Mouse (Mus musculus) retina, postnatal 7 days (tissue): ENCODE results near the gene Ntm.
A peak's percentile ranks its signal among the peaks of the same experiment; 100 is the strongest.

Experiments
- DNase-seq: peaks from one replicate; pipeline ENCODE4 v3.0.0-alpha.2; 2012; ENCODE audit warnings: low read depth, low spot score

The Ntm gene

DNA sequence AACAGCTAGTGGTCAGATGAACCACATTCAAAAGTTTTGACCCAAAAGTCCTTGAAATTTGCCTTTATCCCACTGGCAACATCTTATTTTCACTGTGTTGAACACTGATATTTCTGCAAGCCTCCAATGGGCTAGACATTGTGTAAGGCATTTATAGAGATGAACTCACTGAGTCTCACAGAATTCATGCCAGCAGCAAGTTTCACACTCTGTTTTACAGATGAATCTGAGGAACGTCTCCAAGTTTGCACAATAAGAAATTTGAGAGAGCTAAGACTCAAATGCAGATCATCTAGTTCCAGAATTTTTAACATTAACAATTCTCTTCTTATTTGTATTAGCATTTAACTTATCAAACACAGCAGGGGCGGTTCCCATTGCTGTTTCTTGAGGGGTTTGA, 203.9 kb downstream of the Ntm start:
- DNase-seq = no peak

DNA sequence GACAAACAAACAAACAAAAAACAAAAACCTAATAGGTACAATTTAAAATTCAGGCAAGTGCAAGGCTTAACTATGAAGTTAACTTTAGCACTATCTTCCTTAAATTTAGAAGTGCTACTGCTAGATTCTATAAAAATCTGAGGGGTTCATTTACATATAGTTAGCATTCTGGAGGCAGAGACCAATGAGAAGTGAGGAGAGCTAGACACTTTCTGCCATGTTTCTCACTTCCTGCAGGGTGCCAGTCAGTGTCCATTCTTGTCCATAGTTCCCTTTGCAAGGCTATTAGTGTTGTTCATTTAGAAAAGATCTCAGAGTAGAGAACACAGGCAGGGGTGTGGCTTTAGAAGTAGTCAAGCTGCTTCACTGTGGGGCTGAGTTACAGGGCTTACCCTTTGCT, 208.6 kb downstream of the Ntm start:
- DNase-seq = no peak

- no peak for DNase-seq
These were observed 211.5 kb downstream of the Ntm start for GRCm38 (mm10) chr9:29751396-29751795.

DNA sequence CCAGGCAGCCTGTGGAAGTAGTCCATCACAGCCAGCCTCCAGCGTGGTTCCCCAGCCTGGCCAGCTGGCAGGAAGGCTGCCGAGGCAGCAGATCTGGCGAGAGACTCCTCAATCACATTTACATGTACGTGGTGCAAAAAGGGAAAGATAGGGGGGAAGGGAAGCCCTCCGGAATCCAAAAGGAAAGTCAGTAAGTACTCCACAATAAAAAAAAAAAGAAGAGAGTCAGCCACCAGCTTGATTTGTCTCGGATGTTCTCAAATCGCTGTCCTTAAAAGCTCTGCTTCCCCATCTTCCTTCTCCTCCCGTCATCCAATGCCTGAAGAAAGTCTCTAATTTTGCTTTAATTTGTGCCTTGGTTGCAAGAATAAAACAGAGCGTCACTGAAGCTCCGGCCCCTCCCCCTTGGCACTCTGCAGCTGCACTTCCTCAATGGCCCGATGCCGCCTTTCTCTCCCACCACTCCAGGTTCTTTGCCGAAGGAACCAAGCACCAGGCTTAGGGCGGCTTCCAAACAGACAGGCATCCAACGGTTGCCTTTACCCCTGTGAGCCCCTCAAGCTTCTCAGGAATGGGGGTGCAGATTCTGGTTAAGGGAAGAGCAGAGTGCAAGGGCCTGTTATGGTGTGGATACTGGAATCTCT, 212.4 kb downstream of the Ntm start:
- no peak for DNase-seq

- DNase-seq = no peak
These were observed 214.9 kb downstream of the Ntm start for GRCm38 (mm10) chr9:29748070-29748469.

DNA sequence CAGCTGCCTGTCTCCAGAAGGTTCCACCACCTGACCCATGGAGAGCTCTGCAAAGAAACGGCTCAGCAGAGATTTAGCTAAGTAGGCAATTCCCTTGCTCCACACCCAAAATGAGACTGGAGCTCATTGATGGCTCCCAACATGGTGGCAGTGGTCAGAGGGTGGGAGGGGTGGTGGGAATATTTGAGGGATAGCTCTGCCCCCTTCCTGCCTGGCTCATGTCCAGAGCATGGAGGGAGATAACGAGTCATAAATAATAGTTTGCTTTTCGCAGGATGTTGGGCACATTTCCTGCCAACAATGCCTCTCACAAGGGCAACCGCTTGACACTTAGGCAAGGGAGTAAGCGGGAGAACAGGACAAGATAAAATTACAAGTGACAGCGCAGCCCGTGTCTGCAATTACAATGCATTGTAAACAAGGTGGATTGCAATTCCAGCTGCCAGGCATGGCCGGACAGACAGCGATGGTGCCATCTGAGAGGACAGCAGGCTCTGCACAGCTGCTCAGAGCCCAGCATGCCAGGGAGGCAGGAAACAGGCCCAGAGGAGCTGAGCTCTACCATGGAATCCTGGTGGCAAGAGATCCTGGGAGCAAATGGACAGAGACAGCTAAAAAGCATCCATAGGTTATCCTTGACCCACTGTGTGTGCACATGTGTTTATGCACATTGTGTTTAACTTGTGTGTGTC, 224.0 kb downstream of the Ntm start:
- no peak for DNase-seq

DNA sequence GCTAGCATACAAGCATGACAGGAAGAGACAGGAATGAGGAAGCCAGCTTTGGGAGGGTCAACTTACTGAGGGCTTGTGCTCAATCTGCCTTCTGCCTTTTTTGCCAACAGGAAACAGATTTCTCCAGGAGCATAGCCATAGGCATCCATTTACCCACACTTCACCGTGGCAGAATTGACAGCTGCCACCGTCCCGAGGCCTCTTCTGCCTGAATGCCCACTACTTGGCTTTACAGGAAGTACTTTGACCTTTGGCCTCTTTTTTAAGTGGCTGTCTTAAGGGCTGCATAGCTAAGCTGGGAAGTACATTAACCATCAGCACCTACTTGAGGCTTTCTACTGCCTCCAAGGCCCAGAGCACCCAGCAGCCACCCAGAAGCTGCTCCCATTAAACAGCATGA, 226.9 kb downstream of the Ntm start:
- DNase-seq = no peak

- no peak for DNase-seq
These were observed 230.0 kb downstream of the Ntm start for GRCm38 (mm10) chr9:29732895-29733294.

DNA sequence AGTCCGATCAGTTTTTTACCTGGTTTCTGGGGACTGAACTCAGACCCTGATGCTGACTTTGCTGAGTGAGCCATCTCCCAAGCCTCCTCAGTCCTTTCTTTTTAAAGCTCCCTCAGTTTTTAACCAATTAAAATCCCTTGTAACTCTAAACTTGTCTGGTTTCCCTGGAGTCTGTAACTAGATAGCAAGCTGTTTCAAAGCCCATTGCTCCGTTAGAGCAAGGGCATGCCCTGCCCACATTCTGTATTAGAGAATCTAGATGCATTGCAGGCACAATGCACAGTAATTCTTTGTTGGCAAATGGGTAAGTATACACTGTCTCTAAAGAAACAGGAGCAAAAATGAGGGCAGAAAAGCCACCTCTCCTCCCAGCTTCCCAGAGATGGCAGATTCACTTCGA, 231.3 kb downstream of the Ntm start:
- DNase-seq = no peak

GRCm38 (mm10) chr9:29727540-29728432, 235.2 kb downstream of the Ntm start:
- DNase-seq = no peak

GRCm38 (mm10) chr9:29721461-29721860, 241.5 kb downstream of the Ntm start:
- no peak for DNase-seq

DNA sequence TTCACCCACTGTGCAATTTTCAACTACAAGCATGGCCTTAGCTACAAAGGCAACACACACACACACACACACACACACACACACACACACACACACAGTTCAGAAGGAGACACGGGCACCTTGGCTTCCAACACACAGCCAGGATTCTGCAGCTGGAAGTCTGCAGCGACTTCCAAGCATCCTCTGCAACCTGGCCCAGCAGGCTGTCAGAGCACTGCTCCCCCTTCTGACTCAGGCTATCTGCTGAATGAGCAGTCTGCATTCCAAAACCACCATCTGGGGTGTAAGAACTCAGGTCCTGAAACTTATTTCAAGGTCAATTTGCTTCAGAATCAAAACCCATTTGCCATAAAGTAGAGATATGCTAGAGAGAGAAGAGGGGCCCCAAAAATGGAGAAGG, 246.1 kb downstream of the Ntm start:
- no peak for DNase-seq

GRCm38 (mm10) chr9:29698276-29698675, 264.7 kb downstream of the Ntm start:
- no peak for DNase-seq

DNA sequence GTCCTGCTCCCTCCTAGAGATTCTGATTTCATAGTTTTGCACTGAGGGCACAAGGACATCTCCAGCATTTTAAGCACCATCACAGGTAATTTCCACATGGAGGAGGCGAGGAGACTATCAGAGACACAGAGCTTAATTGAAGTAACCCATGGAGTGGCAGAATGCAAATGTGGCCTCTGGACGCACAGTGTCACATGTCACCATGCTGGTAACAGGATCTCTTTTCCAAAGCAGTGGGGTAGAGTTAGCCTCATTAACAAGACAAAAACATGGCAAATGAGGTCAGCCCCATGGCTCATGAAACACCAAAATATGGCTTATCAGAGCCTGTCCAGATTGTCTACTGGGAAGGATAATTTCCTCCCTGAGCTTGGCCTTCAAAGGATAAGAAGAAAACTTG, 268.8 kb downstream of the Ntm start:
- no peak for DNase-seq

- DNase-seq = no peak
These were observed 271.6 kb downstream of the Ntm start for GRCm38 (mm10) chr9:29691186-29691855.

DNA sequence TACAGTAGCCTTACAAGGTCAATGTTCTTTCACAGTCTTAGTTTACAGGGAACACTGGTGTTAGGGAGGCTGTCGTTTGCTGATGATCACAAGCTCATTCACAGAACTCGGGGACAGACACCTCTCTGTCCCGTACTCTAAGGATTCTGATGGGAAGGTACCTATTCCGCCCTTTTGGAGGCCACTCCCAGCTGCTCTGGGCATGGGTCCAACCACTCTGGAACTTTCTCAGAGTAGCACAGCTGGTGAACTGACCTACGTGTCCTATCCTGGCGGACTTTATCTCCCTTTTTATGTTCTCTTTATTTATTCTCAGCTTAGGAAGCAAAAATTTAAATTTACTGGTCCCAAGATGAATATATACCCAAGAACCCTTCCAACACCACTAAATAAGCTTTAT, 280.7 kb downstream of the Ntm start:
- DNase-seq = no peak

DNA sequence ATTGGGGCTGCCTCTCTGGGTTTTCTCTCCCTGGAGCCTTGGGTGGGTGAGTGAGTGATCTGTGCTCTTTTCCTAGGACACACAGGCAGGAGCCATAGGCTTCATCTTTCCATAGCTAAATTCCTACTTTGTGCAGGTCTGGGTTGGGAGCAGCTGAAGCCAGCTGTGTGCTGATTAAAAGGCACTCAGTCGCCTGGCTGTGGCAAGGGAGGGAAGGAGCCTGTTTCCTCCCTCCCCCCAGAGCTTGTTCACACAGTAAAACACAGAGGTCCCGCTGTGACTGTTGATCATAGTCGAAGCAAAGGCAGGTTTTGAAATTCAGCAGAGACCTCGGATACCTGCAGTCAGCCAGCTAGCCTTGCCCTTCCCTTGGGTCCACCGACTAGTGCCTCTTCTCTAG, 282.3 kb downstream of the Ntm start:
- no peak for DNase-seq

DNA sequence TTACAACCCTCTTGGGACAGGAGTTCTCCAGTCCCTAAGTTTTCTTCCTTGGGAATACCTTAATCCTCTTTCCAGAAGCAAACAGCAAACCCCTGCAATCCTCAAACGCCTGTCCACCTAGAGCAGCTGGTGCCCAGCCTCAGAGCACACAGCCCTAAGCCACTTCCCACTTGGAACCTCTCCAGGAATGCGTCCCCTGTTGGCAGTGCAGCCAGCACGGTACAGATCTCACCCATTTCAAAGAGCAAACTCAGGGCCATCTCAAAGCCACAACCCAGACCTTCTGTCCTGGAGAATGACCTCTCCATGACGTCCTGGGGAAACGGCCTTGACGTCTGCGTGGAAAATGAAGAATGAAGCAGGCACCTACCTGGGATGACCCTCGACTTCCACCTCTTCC, 289.0 kb downstream of the Ntm start:
- no peak for DNase-seq

GRCm38 (mm10) chr9:29671861-29672260, 291.1 kb downstream of the Ntm start:
- no peak for DNase-seq

DNA sequence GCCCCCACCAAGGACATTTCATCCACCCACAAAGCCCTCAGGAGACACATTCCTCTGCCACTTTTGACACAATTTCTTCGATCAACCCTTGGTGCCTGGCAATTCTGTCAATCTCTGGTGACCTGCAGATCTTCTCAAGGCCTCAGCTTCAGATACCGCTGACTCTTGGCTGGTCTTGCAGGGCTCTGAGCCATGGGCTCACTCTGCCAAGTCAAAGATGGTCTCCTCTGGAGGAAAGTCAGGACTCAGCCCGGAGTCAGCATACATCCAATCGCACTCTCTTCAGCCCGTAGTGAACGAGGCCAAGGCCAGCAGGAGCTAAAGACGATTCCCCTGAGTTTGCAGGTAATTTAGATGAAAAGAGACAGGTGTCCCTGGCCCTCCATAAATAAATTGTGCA, 299.7 kb downstream of the Ntm start:
- DNase-seq = no peak

- DNase-seq = peak; percentile 52
These were observed 301.3 kb downstream of the Ntm start for GRCm38 (mm10) chr9:29661468-29662145.
